Mouse (Mus musculus) layer of hippocampus, adult 2 months (tissue): ENCODE measurements around the gene Olfr19. TPM values are rescaled to one million over a fixed set of nuclear protein-coding genes. Genes with fewer than 3 reads are reported as not detected.
"Not testable (repeated sequence)": the region's sequence is repeated elsewhere in the genome, so short reads cannot be mapped to it uniquely, and the experiment has no call there.

ENCODE experiments used
- DNase-seq, 2 experiments: peaks; one replicate each; pipeline ENCODE4 v3.0.0; 2022; ENCODE audit warnings: low spot score in 2 of 2
- H3K27ac ChIP-seq: fragments of 200-600 bp; 2 replicates; pipeline ENCODE4 v1.8.1; 2022
- H3K4me3 ChIP-seq: fragments of 200-600 bp; 2 replicates; pipeline ENCODE4 v1.8.1; 2022; ENCODE audit warnings: mild to moderate bottlenecking
- CTCF ChIP-seq: fragments of 200-600 bp; conservative IDR thresholded peaks from 2 replicates; pipeline ENCODE4 v1.8.1; 2022; ENCODE audit warnings: antibody characterized with exemption, mild to moderate bottlenecking, moderate library complexity
- long read RNA-seq, 2 experiments: library from polyadenylated mRNA; stranded (forward); transcript quantifications; one replicate each; pipeline ENCODE4 v2.0.0; 2021; ENCODE audit warnings: borderline mapping rate in 2 of 2
- total RNA-seq, 2 experiments: library from RNA; stranded (reverse); gene quantifications; 2 replicates each; pipeline ENCODE4 v1.2.3; 2021

Gene Olfr19
- not detected for total RNA-seq
- long read RNA-seq, experiment 1, result 0 reads
- long read RNA-seq, experiment 2, result 0 reads

- no peak for TF ChIP-seq CTCF
- no peak for DNase-seq
- Histone ChIP-seq H3K4me3 (no peak within 1 kb of the TSS), H3K27ac (no peak within 1 kb of the TSS)
Observed at GRCm38 (mm10) chr16:16676305-16676704, at the start of gene Olfr19. Gene Olfr19, minus strand, starts transcription at chr16:16676405.

- no peak for TF ChIP-seq CTCF
- Histone ChIP-seq H3K4me3 (no peak overlapping the region), H3K27ac (no peak overlapping the region)
- no peak for DNase-seq
Observed at GRCm38 (mm10) chr16:16684975-16685374, 8.8 kb upstream of the Olfr19 start.

- no peak overlapping the region for H3K27ac ChIP-seq
- no peak for TF ChIP-seq CTCF
- DNase-seq, result no peak
- no peak overlapping the region for H3K4me3 ChIP-seq
Observed at GRCm38 (mm10) chr16:16684053-16684452, 7.8 kb upstream of the Olfr19 start.

GRCm38 (mm10) chr16:16664994-16665393 lies 11.2 kb downstream of the Olfr19 start:
- no peak for DNase-seq
- no peak overlapping the region for H3K4me3 ChIP-seq
- TF ChIP-seq CTCF, result no peak
- H3K27ac ChIP-seq, result no peak overlapping the region

GRCm38 (mm10) chr16:16664516-16664915 lies 11.7 kb downstream of the Olfr19 start:
- not testable (repeated sequence) for DNase-seq, H3K27ac ChIP-seq, H3K4me3 ChIP-seq

- TF ChIP-seq CTCF, result no peak
- Histone ChIP-seq H3K4me3 (no peak overlapping the region), H3K27ac (no peak overlapping the region)
- no peak for DNase-seq
Observed at GRCm38 (mm10) chr16:16645148-16645547, 31.1 kb downstream of the Olfr19 start.

GRCm38 (mm10) chr16:16633730-16634129 lies 42.5 kb downstream of the Olfr19 start:
- Histone ChIP-seq H3K4me3 (no peak overlapping the region), H3K27ac (no peak overlapping the region)
- no peak for DNase-seq
- TF ChIP-seq CTCF, result no peak

Other genes starting within 250 kb of the Olfr19 start
- gene Fgd4, start 75.9 kb downstream of the Olfr19 start, total RNA-seq, result 10 to 100 TPM; 48.7 to 52.4 TPM
- gene Spag6l, start 153.1 kb upstream of the Olfr19 start, total RNA-seq, result 10 to 100 TPM in 1 of 2 experiments, 1 to 10 TPM in 1; 9.9 to 10.0 TPM
- gene Igll1, start 187.6 kb upstream of the Olfr19 start, total RNA-seq, result not detected
- gene Top3b, start 194.3 kb upstream of the Olfr19 start, total RNA-seq, result 10 to 100 TPM; 69.9 to 75.5 TPM
- gene Vpreb1, start 194.4 kb upstream of the Olfr19 start, total RNA-seq, result under 1 TPM; 0.49 to 0.51 TPM
- 10 to 100 TPM; 45.5 to 51.4 TPM for gene Ppm1f, start 220.1 kb upstream of the Olfr19 start, total RNA-seq